Mouse (Mus musculus) CH12.LX (cell line): Measurements from ENCODE around the gene Fmo4. TPM values are rescaled to one million over a fixed set of nuclear protein-coding genes. Genes with fewer than 3 reads are reported as not detected.

Experiments
- DNase-seq: peaks from one replicate; pipeline ENCODE4 v3.0.0-alpha.2; 2013; ENCODE audit errors: extremely low read depth
- H3K27ac ChIP-seq: 2 replicates; pipeline ENCODE4 v1.5.1; 2012; ENCODE audit warnings: low read depth, mild to moderate bottlenecking, control low read depth, moderate library complexity; ENCODE audit not compliant: insufficient read depth
- H3K27me3 ChIP-seq: replicated peaks from 2 replicates; pipeline ENCODE3; 2012; ENCODE audit warnings: inconsistent platforms
- H3K36me3 ChIP-seq, 2 experiments: replicated peaks in 1 of 2; 2 replicates each; pipeline versions ENCODE3 to v1.6.1; 2012; ENCODE audit warnings: inconsistent platforms in 1 of 2, low read length in 1 of 2, mild to moderate bottlenecking in 1 of 2, mixed read lengths in 1 of 2, moderate library complexity in 1 of 2; ENCODE audit not compliant: control insufficient read depth in 1 of 2, insufficient read depth in 1 of 2
- H3K4me1 ChIP-seq, 2 experiments: 2 replicates each; pipeline ENCODE4 v1.6.1; 2012; ENCODE audit warnings: inconsistent platforms in 1 of 2, moderate library complexity in 1 of 2; ENCODE audit not compliant: insufficient read depth in 2 of 2, control insufficient read depth in 1 of 2
- H3K4me2 ChIP-seq: 2 replicates; pipeline ENCODE4 v1.6.1; 2012; ENCODE audit warnings: low read depth, mild to moderate bottlenecking, control low read depth; ENCODE audit not compliant: poor library complexity, insufficient read depth, severe bottlenecking
- H3K4me3 ChIP-seq, 3 experiments: fragments of 150-350 bp in 1 of 3; sonication (generic) in 1 of 3; replicated peaks in 1 of 3; 2 replicates each; pipeline versions ENCODE3 to v1.5.1; 2011 to 2012; ENCODE audit warnings: low read depth in 2 of 3, low read length in 2 of 3, mild to moderate bottlenecking in 2 of 3, moderate library complexity in 2 of 3, control low read depth in 1 of 3, improper control_type of control experiment in 1 of 3, inconsistent platforms in 1 of 3, mixed read lengths in 1 of 3; ENCODE audit not compliant: poor library complexity in 1 of 3
- H3K79me2 ChIP-seq: replicated peaks from 2 replicates; pipeline ENCODE4 v1.6.1; 2012; ENCODE audit warnings: mild to moderate bottlenecking, moderate library complexity; ENCODE audit not compliant: control insufficient read depth, poor library complexity, insufficient read depth, severe bottlenecking; ENCODE audit errors: extremely low read depth
- H3K9ac ChIP-seq: 2 replicates; pipeline ENCODE4 v1.6.1; 2012; ENCODE audit warnings: low read depth, mild to moderate bottlenecking, control low read depth, moderate library complexity; ENCODE audit not compliant: insufficient read depth
- H3K9me3 ChIP-seq: replicated peaks from 2 replicates; pipeline ENCODE3; 2012; ENCODE audit warnings: low read length, inconsistent platforms, mixed read lengths
- BHLHE40 ChIP-seq: IDR thresholded peaks from 2 replicates; pipeline ENCODE4 v1.6.1; 2011; ENCODE audit warnings: mild to moderate bottlenecking, low read depth, low read length, improper control_type of control experiment
- CHD2 ChIP-seq: IDR thresholded peaks from 2 replicates; pipeline ENCODE4 v1.6.1; 2011; ENCODE audit warnings: low read length, improper control_type of control experiment
- CTCF ChIP-seq, 2 experiments: IDR thresholded peaks in 1 of 2; conservative IDR thresholded peaks in 1 of 2; 2 replicates each; pipeline ENCODE4 v1.5.1; 2011 to 2012; ENCODE audit warnings: low read depth in 2 of 2, low read length in 2 of 2, improper control_type of control experiment in 1 of 2, inconsistent platforms in 1 of 2, mild to moderate bottlenecking in 1 of 2, moderate library complexity in 1 of 2
- E2F4 ChIP-seq: IDR thresholded peaks from 2 replicates; pipeline ENCODE4 v1.6.1; 2011; ENCODE audit warnings: low read depth, low read length, improper control_type of control experiment; ENCODE audit not compliant: insufficient replicate concordance
- ETS1 ChIP-seq: conservative IDR thresholded peaks from 2 replicates; pipeline ENCODE4 v1.6.1; 2012; ENCODE audit warnings: low read depth, mild to moderate bottlenecking, inconsistent platforms, low read length, improper control_type of control experiment, moderate library complexity
- GABPA ChIP-seq: IDR thresholded peaks from 2 replicates; pipeline ENCODE4 v1.6.1; 2012; ENCODE audit warnings: low read depth, low read length, improper control_type of control experiment, inconsistent platforms; ENCODE audit not compliant: insufficient replicate concordance
- HCFC1 ChIP-seq: IDR thresholded peaks from 2 replicates; pipeline ENCODE4 v1.6.1; 2012; ENCODE audit warnings: low read depth, mild to moderate bottlenecking, inconsistent platforms, low read length, improper control_type of control experiment
- MXI1 ChIP-seq: IDR thresholded peaks from 2 replicates; pipeline ENCODE4 v1.6.1; 2011; ENCODE audit warnings: mild to moderate bottlenecking, low read depth, low read length, improper control_type of control experiment
- MYC ChIP-seq: IDR thresholded peaks from 2 replicates; pipeline ENCODE4 v1.6.1; 2011; ENCODE audit warnings: low read depth, mild to moderate bottlenecking, improper control_type of control experiment, low read length
- NELFE ChIP-seq: IDR thresholded peaks from 2 replicates; pipeline ENCODE4 v1.6.1; 2011; ENCODE audit warnings: low read depth, low read length, improper control_type of control experiment
- PAX5 ChIP-seq: IDR thresholded peaks from 2 replicates; pipeline ENCODE4 v1.6.1; 2012; ENCODE audit warnings: low read length, inconsistent platforms, mixed read lengths
- POLR2AphosphoS2 ChIP-seq: IDR thresholded peaks from 2 replicates; pipeline ENCODE4 v1.6.1; 2011; ENCODE audit warnings: low read depth, low read length, improper control_type of control experiment
- TCF12 ChIP-seq: IDR thresholded peaks from 2 replicates; pipeline ENCODE4 v1.6.1; 2014; ENCODE audit warnings: low read depth, mild to moderate bottlenecking, inconsistent platforms, low read length, improper control_type of control experiment
- ZC3H11A ChIP-seq: IDR thresholded peaks from 2 replicates; pipeline ENCODE4 v1.6.1; 2012; ENCODE audit warnings: low read depth, mild to moderate bottlenecking, inconsistent platforms, low read length, improper control_type of control experiment
- ZNF384 ChIP-seq: IDR thresholded peaks from 2 replicates; pipeline ENCODE4 v1.6.1; 2012; ENCODE audit warnings: low read depth, low read length, improper control_type of control experiment, inconsistent platforms
- dilution Hi-C: fragments of 300-500 bp; cut with MboI; formaldehyde crosslinking; loops from 2 replicates; pipeline ENCODE4 v1.14.3; 2020; ENCODE audit warnings: low sequenced_read_pairs; ENCODE audit not compliant: extremely low pct_unique_long_range_greater_than_20kb, extremely low pct_ligation_motif_present
- in situ Hi-C: fragments of 300-500 bp; cut with MboI; formaldehyde crosslinking; loops from 3 replicates; pipeline ENCODE4 v1.14.3; 2019; ENCODE audit warnings: low sequenced_read_pairs, low pct_ligation_motif_present, low pct_unique_long_range_greater_than_20kb, mixed read lengths
- polyA plus RNA-seq: library from polyadenylated mRNA; unstranded; fragments of >175 nt; gene quantifications from 2 replicates; pipeline ENCODE4 v1.2.1, GENCODE M21; 2012; ENCODE audit warnings: low read depth; ENCODE audit not compliant: insufficient read length
- total RNA-seq, 2 experiments: library from RNA; depleted of rRNA; stranded (reverse); fragments of 300-350 nt in 1 of 2; fragments of >200 nt in 1 of 2; gene quantifications; 2 replicates each; pipeline ENCODE4 v1.2.3; 2012 to 2014

The Fmo4 gene
- total and polyA plus RNA-seq, 3 experiments: not detected

GRCm38 (mm10) chr1:162796441-162796840 is 17.3 kb downstream of the Fmo4 start:
- dilution Hi-C loops: no loop called here
- DNase-seq: no peak
- no peak for TF ChIP-seq ZNF384
- no peak for TF ChIP-seq CTCF (conservative IDR thresholded peaks at IDR 0.05 in 1 of 2, IDR thresholded peaks at IDR 0.05 in 1 of 2; ENCODE audit: low read depth in 2 of 2, low read length in 2 of 2)
- TF ChIP-seq MYC: no peak
- no peak for TF ChIP-seq NELFE
- no peak for TF ChIP-seq POLR2AphosphoS2
- no peak for TF ChIP-seq PAX5
- no peak for TF ChIP-seq HCFC1
- TF ChIP-seq MXI1: no peak
- no peak for TF ChIP-seq BHLHE40
- no peak for TF ChIP-seq TCF12
- TF ChIP-seq ETS1: no peak
- TF ChIP-seq CHD2: no peak
- TF ChIP-seq ZC3H11A: no peak
- no peak for TF ChIP-seq E2F4

GRCm38 (mm10) chr1:162792306-162793044 is 21.3 kb downstream of the Fmo4 start:
- no peaks in the 10 kb centered on the region for H3K36me3 ChIP-seq
- no peaks in the 10 kb centered on the region for H3K9me3 ChIP-seq
- H3K79me2 ChIP-seq: no peaks in the 10 kb centered on the region
- dilution Hi-C loops: no loop called here
- no peak for DNase-seq
- no peaks in the 10 kb centered on the region for H3K27me3 ChIP-seq
- no peak overlapping the region for H3K27ac ChIP-seq
- TF ChIP-seq BHLHE40 (no peak), GABPA (no peak)
- in situ Hi-C loops: no loop called here
- H3K4me2 ChIP-seq: no peak overlapping the region
- no peak overlapping the region for H3K4me3 ChIP-seq
- no peaks in the 10 kb centered on the region for H3K4me1 ChIP-seq
- no peak overlapping the region for H3K9ac ChIP-seq

More at GRCm38 (mm10) chr1:162796441-162796840, 17.3 kb downstream of the Fmo4 start:
- Histone ChIP-seq H3K9me3 (no peaks in the 10 kb centered on the region), H3K36me3 (no peaks in the 10 kb centered on the region), H3K27ac (no peak overlapping the region), H3K27me3 (no peaks in the 10 kb centered on the region), H3K79me2 (no peaks in the 10 kb centered on the region), H3K4me2 (no peak overlapping the region), H3K9ac (no peak overlapping the region), H3K4me1 (no peaks in the 10 kb centered on the region), H3K4me3 (no peak overlapping the region)
- in situ Hi-C loops: no loop called here
